Mouse (Mus musculus) lung, postnatal 0 days (tissue): ENCODE results near the gene Psg17.

Experiments
- CTCF ChIP-seq: IDR thresholded peaks from 2 replicates; pipeline ENCODE4 v1.5.1; 2016; ENCODE audit warnings: antibody characterized with exemption, mild to moderate bottlenecking
- EP300 ChIP-seq: IDR thresholded peaks from 2 replicates; pipeline ENCODE4 v1.6.1; 2016; ENCODE audit warnings: antibody characterized with exemption, mild to moderate bottlenecking, control low read depth

- no peak for TF ChIP-seq EP300
- peak; percentile 66 for TF ChIP-seq CTCF
These were observed 7.2 kb upstream of the Psg17 start for GRCm38 (mm10) chr7:18828592-18828991.
